Mouse (Mus musculus) spleen, postnatal 14 days (tissue): ENCODE measurements around the gene Gpr65.
A peak's percentile ranks its signal among the peaks of the same experiment; 100 is the strongest.
"Not testable (repeated sequence)": the region's sequence is repeated elsewhere in the genome, so short reads cannot be mapped to it uniquely, and the experiment has no call there.

Experiments
- DNase-seq, 2 experiments: peaks; one replicate each; pipeline ENCODE4 v3.0.0; 2021 to 2022; ENCODE audit warnings: low spot score in 2 of 2

The Gpr65 gene

GRCm38 (mm10) chr12:98268441-98269369 lies at the start of gene Gpr65:
Gpr65 (plus strand) TSS chr12:98268635.
- DNase-seq: no peak

- no peak for DNase-seq
Observed at GRCm38 (mm10) chr12:98223286-98223685, 45.1 kb upstream of the Gpr65 start.

- no peak for DNase-seq
Observed at GRCm38 (mm10) chr12:98227037-98227436, 41.4 kb upstream of the Gpr65 start.

GRCm38 (mm10) chr12:98238478-98238877 lies 30.0 kb upstream of the Gpr65 start:
- not testable (repeated sequence) for DNase-seq

GRCm38 (mm10) chr12:98244161-98244560 lies 24.3 kb upstream of the Gpr65 start:
- DNase-seq: no peak

GRCm38 (mm10) chr12:98244865-98245264 lies 23.6 kb upstream of the Gpr65 start:
- DNase-seq: no peak

- no peak for DNase-seq
Observed at GRCm38 (mm10) chr12:98246835-98247234, 21.6 kb upstream of the Gpr65 start.

GRCm38 (mm10) chr12:98249671-98250070 lies 18.8 kb upstream of the Gpr65 start:
- DNase-seq: no peak

- no peak for DNase-seq
Observed at GRCm38 (mm10) chr12:98250327-98250726, 18.1 kb upstream of the Gpr65 start.

- DNase-seq: no peak
Observed at GRCm38 (mm10) chr12:98252417-98252816, 16.0 kb upstream of the Gpr65 start.

GRCm38 (mm10) chr12:98255373-98255995 lies 13.0 kb upstream of the Gpr65 start:
- DNase-seq: no peak

GRCm38 (mm10) chr12:98258371-98258844 lies 10.0 kb upstream of the Gpr65 start:
- DNase-seq: no peak

GRCm38 (mm10) chr12:98258845-98259517 lies 9.5 kb upstream of the Gpr65 start, which contains the start of gene Galc:
Galc (minus strand) TSS chr12:98259459.
- peak; percentile 61 to 63 for DNase-seq

- DNase-seq: no peak
Observed at GRCm38 (mm10) chr12:98259518-98259852, 8.9 kb upstream of the Gpr65 start.

GRCm38 (mm10) chr12:98265697-98266096 lies 2.7 kb upstream of the Gpr65 start:
- DNase-seq: no peak

GRCm38 (mm10) chr12:98269791-98270745 lies 1.6 kb downstream of the Gpr65 start:
- DNase-seq: no peak

GRCm38 (mm10) chr12:98270810-98271566 lies 2.6 kb downstream of the Gpr65 start:
- no peak for DNase-seq

GRCm38 (mm10) chr12:98272433-98272832 lies 4.0 kb downstream of the Gpr65 start:
- no peak for DNase-seq

GRCm38 (mm10) chr12:98280530-98280929 lies 12.1 kb downstream of the Gpr65 start:
- peak in 1 of 2 experiments; percentile 53 for DNase-seq

- no peak for DNase-seq
Observed at GRCm38 (mm10) chr12:98280996-98281395, 12.6 kb downstream of the Gpr65 start.
